Mouse (Mus musculus): Measurements from ENCODE around the gene Odam.
A peak's percentile ranks its signal among the peaks of the same experiment; 100 is the strongest.

Odam gene

GRCm38 (mm10) chr5:87884729-87885128 lies at the start of gene Odam:
Gene Odam (plus strand): TSS chr5:87885029.
- DNase-seq (ENCODE audit: extremely low spot score, low spot score) = no peak

- no peak for DNase-seq (ENCODE audit: extremely low spot score, low spot score)
These were observed 29.6 kb upstream of the Odam start for GRCm38 (mm10) chr5:87855136-87855716.

- no peak for DNase-seq (ENCODE audit: extremely low spot score, low spot score)
These were observed 14.7 kb upstream of the Odam start for GRCm38 (mm10) chr5:87870084-87870483.

GRCm38 (mm10) chr5:87871423-87871822 lies 13.4 kb upstream of the Odam start:
- DNase-seq (ENCODE audit: extremely low spot score, low spot score) = no peak

GRCm38 (mm10) chr5:87925372-87925771 lies 40.5 kb downstream of the Odam start, which contains the start of gene Csn3:
Gene Csn3 (plus strand): TSS chr5:87925579.
- DNase-seq (ENCODE audit: extremely low spot score, low spot score) = peak; percentile 15

- DNase-seq (ENCODE audit: extremely low spot score, low spot score) = no peak
These were observed 46.8 kb downstream of the Odam start for GRCm38 (mm10) chr5:87931603-87932002.

- DNase-seq (ENCODE audit: extremely low spot score, low spot score) = no peak
These were observed 55.9 kb downstream of the Odam start for GRCm38 (mm10) chr5:87940752-87941151.

GRCm38 (mm10) chr5:87942515-87942914 lies 57.7 kb downstream of the Odam start:
- no peak for DNase-seq (ENCODE audit: extremely low spot score, low spot score)

Measured in neural tube, embryonic 10.5 days (tissue).